Mouse (Mus musculus): ENCODE measurements around the gene Taf5l.
"Not testable (repeated sequence)": the region's sequence is repeated elsewhere in the genome, so short reads cannot be mapped to it uniquely, and the experiment has no call there.

The Taf5l gene

GRCm38 (mm10) chr8:124011989-124012586 is 9.1 kb downstream of the Taf5l start:
- DNase-seq = no peak

- DNase-seq = no peak
Measured at GRCm38 (mm10) chr8:124011580-124011979, 9.6 kb downstream of the Taf5l start.

GRCm38 (mm10) chr8:124007829-124008228 is 13.4 kb downstream of the Taf5l start:
- no peak for DNase-seq

- no peak for DNase-seq
Measured at GRCm38 (mm10) chr8:124002546-124003108, 18.6 kb downstream of the Taf5l start.

GRCm38 (mm10) chr8:123999568-123999967 is 21.6 kb downstream of the Taf5l start:
- no peak for DNase-seq

GRCm38 (mm10) chr8:123993997-123994396 is 27.2 kb downstream of the Taf5l start:
- no peak for DNase-seq

GRCm38 (mm10) chr8:123993597-123993996 is 27.6 kb downstream of the Taf5l start:
- no peak for DNase-seq

GRCm38 (mm10) chr8:123992587-123992986 is 28.6 kb downstream of the Taf5l start:
- no peak for DNase-seq

GRCm38 (mm10) chr8:123990277-123991049 is 30.7 kb downstream of the Taf5l start:
- DNase-seq = no peak

GRCm38 (mm10) chr8:123989128-123989527 is 32.1 kb downstream of the Taf5l start:
- no peak for DNase-seq

GRCm38 (mm10) chr8:123988605-123989038 is 32.6 kb downstream of the Taf5l start:
- no peak for DNase-seq

- DNase-seq = peak; percentile 80
Measured at GRCm38 (mm10) chr8:123982826-123983400, 38.3 kb downstream of the Taf5l start, which contains the start of gene Abcb10. Abcb10 (minus strand) TSS chr8:123983122.

- peak; percentile 16 for DNase-seq
Measured at GRCm38 (mm10) chr8:123982291-123982793, 38.9 kb downstream of the Taf5l start.

- peak; percentile 45 for DNase-seq
Measured at GRCm38 (mm10) chr8:123981674-123982073, 39.5 kb downstream of the Taf5l start.

- DNase-seq = no peak
Measured at GRCm38 (mm10) chr8:123980239-123980638, 41.0 kb downstream of the Taf5l start.

- no peak for DNase-seq
Measured at GRCm38 (mm10) chr8:123978926-123979325, 42.3 kb downstream of the Taf5l start.

- DNase-seq = no peak
Measured at GRCm38 (mm10) chr8:123978166-123978838, 42.9 kb downstream of the Taf5l start.

GRCm38 (mm10) chr8:123977499-123977898 is 43.7 kb downstream of the Taf5l start:
- DNase-seq = no peak

GRCm38 (mm10) chr8:123973495-123973894 is 47.7 kb downstream of the Taf5l start:
- DNase-seq = no peak

GRCm38 (mm10) chr8:123966896-123967295 is 54.3 kb downstream of the Taf5l start:
- DNase-seq = no peak

GRCm38 (mm10) chr8:123961371-123961770 is 59.8 kb downstream of the Taf5l start:
- DNase-seq = no peak

GRCm38 (mm10) chr8:123960556-123960955 is 60.6 kb downstream of the Taf5l start:
- DNase-seq = not testable (repeated sequence)

- no peak for DNase-seq
Measured at GRCm38 (mm10) chr8:123960056-123960455, 61.1 kb downstream of the Taf5l start.
